Mouse (Mus musculus): ENCODE results near the gene Fbxl7. TPM values are rescaled to one million over a fixed set of nuclear protein-coding genes. Genes with fewer than 3 reads are reported as not detected.

The Fbxl7 gene
- polyA plus RNA-seq, 1 experiment from 2014 or later = 19.6 TPM

DNA sequence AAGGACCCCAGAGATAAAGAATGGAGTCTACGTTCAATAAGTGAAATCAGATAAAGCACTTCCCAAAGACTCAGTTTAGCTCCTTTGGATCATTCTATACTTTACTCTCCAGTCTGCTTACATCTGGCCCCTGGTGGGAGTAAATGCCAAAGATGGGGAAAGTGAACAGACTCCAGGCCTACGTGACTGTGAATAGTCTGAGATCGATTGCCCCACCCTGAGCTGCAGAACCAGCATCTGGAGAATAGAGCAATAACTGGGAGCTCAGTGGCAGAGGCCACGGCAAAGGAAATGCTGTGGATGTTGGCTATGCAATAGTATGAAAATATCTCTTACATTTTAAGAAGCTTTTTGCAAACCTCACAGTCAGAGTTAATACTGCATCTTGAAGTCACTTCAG, 394.4 kb downstream of the Fbxl7 start:
- no peaks in the 10 kb centered on the region for H3K27me3 ChIP-seq (ENCODE audit: low read depth, poor library complexity, severe bottlenecking)
- no peak overlapping the region for H3K4me3 ChIP-seq
- peaks cover 16% of the 10 kb centered on the region for H3K4me1 ChIP-seq
- no peaks in the 10 kb centered on the region for H3K36me3 ChIP-seq
- H3K27ac ChIP-seq = no peak overlapping the region; the same call in 1 of the 2 replicates
- no peak for DNase-seq (ENCODE audit: low spot score)
- no peaks in the 10 kb centered on the region; the same call in 1 of the 2 replicates for H3K9me3 ChIP-seq (replicated peaks)
- 51% methylated on average over 4 of the region's 4 CpGs for WGBS
